Mouse (Mus musculus): Measurements from ENCODE around the gene Klrd1. TPM values are rescaled to one million over a fixed set of nuclear protein-coding genes. Genes with fewer than 3 reads are reported as not detected.
"Not testable (repeated sequence)": the region's sequence is repeated elsewhere in the genome, so short reads cannot be mapped to it uniquely, and the experiment has no call there.

Gene Klrd1
- polyA plus RNA-seq, 1 experiment from 2014 or later: not detected

GRCm38 (mm10) chr6:129581274-129581673 lies 10.3 kb upstream of the Klrd1 start:
- no peaks in the 10 kb centered on the region for H3K4me1 ChIP-seq
- no peaks in the 10 kb centered on the region for H3K27me3 ChIP-seq
- H3K9ac ChIP-seq (replicated peaks): no peak overlapping the region
- H3K4me2 ChIP-seq (replicated peaks): no peak overlapping the region
- no peaks in the 10 kb centered on the region for H3K36me3 ChIP-seq
- H3K4me3 ChIP-seq: no peak overlapping the region
- no peak overlapping the region for H3K27ac ChIP-seq (replicated peaks)
- WGBS: 61% methylated on average over 4 of the region's 4 CpGs
- H3K9me3 ChIP-seq: no peaks in the 10 kb centered on the region
- no peak for ATAC-seq (replicated peaks)

- H3K27me3 ChIP-seq: no peaks in the 10 kb centered on the region
- 87% methylated on average over 4 of the region's 4 CpGs for WGBS
- H3K9me3 ChIP-seq: no peaks in the 10 kb centered on the region
- ATAC-seq (replicated peaks): no peak
- H3K27ac ChIP-seq (replicated peaks): no peak overlapping the region
- H3K4me2 ChIP-seq (replicated peaks): no peak overlapping the region
- no peaks in the 10 kb centered on the region for H3K4me1 ChIP-seq
- H3K4me3 ChIP-seq: no peak overlapping the region
- no peaks in the 10 kb centered on the region for H3K36me3 ChIP-seq
- no peak overlapping the region for H3K9ac ChIP-seq (replicated peaks)
Observed at GRCm38 (mm10) chr6:129581896-129582295, 9.7 kb upstream of the Klrd1 start.

GRCm38 (mm10) chr6:129583014-129583413 lies 8.6 kb upstream of the Klrd1 start:
- H3K4me1 ChIP-seq: no peaks in the 10 kb centered on the region
- 83% methylated on average over 3 of the region's 3 CpGs for WGBS
- no peak overlapping the region for H3K4me2 ChIP-seq (replicated peaks)
- H3K27ac ChIP-seq (replicated peaks): no peak overlapping the region
- no peak overlapping the region for H3K9ac ChIP-seq (replicated peaks)
- H3K36me3 ChIP-seq: no peaks in the 10 kb centered on the region
- no peak for ATAC-seq (replicated peaks)
- H3K4me3 ChIP-seq: no peak overlapping the region
- H3K9me3 ChIP-seq: no peaks in the 10 kb centered on the region
- H3K27me3 ChIP-seq: no peaks in the 10 kb centered on the region

- Histone ChIP-seq H3K9ac (replicated peaks) (no peak overlapping the region), H3K9me3 (no peaks in the 10 kb centered on the region), H3K4me2 (replicated peaks) (no peak overlapping the region), H3K4me1 (no peaks in the 10 kb centered on the region), H3K27me3 (no peaks in the 10 kb centered on the region), H3K4me3 (no peak overlapping the region), H3K27ac (replicated peaks) (no peak overlapping the region), H3K36me3 (no peaks in the 10 kb centered on the region)
- no peak for ATAC-seq (replicated peaks)
Observed at GRCm38 (mm10) chr6:129608372-129608771, 16.8 kb downstream of the Klrd1 start.

GRCm38 (mm10) chr6:129623735-129624134 lies 32.2 kb downstream of the Klrd1 start, which contains the start of gene Klrk1:
Klrk1 (minus strand) TSS chr6:129623864.
- H3K36me3 ChIP-seq: no peaks in the 10 kb centered on the region
- H3K27me3 ChIP-seq: no peaks in the 10 kb centered on the region
- no peak within 1 kb of the TSS for H3K9ac ChIP-seq (replicated peaks)
- H3K4me3 ChIP-seq: no peak within 1 kb of the TSS
- 85% methylated on average over 4 of the region's 4 CpGs for WGBS
- H3K4me2 ChIP-seq (replicated peaks): no peak within 1 kb of the TSS
- no peaks in the 10 kb centered on the region for H3K9me3 ChIP-seq
- no peaks in the 10 kb centered on the region for H3K4me1 ChIP-seq
- H3K27ac ChIP-seq (replicated peaks): no peak within 1 kb of the TSS
- ATAC-seq (replicated peaks): no peak

- not testable (repeated sequence) for H3K27ac ChIP-seq (replicated peaks); H3K4me1 ChIP-seq; H3K4me3 ChIP-seq; H3K27me3 ChIP-seq; H3K9ac ChIP-seq (replicated peaks); ATAC-seq (replicated peaks); H3K36me3 ChIP-seq; H3K4me2 ChIP-seq (replicated peaks); H3K9me3 ChIP-seq
- WGBS: 87% methylated on average over 2 of the region's 2 CpGs
Observed at GRCm38 (mm10) chr6:129631046-129631445, 39.5 kb downstream of the Klrd1 start.

GRCm38 (mm10) chr6:129643237-129643636 lies 51.7 kb downstream of the Klrd1 start, which contains the start of gene Klrc3:
Klrc3 (minus strand) TSS chr6:129643337.
- H3K27me3 ChIP-seq; H3K9me3 ChIP-seq; ATAC-seq (replicated peaks); H3K9ac ChIP-seq (replicated peaks); H3K36me3 ChIP-seq; H3K4me1 ChIP-seq; H3K4me3 ChIP-seq; H3K4me2 ChIP-seq (replicated peaks); H3K27ac ChIP-seq (replicated peaks): not testable (repeated sequence)
- WGBS: 85% methylated on average over 3 of the region's 3 CpGs

- H3K4me2 ChIP-seq (replicated peaks); H3K36me3 ChIP-seq; H3K27me3 ChIP-seq; H3K9me3 ChIP-seq; H3K9ac ChIP-seq (replicated peaks); H3K4me1 ChIP-seq; ATAC-seq (replicated peaks); H3K27ac ChIP-seq (replicated peaks); H3K4me3 ChIP-seq: not testable (repeated sequence)
- 77% methylated on average over 2 of the region's 3 CpGs for WGBS
Observed at GRCm38 (mm10) chr6:129644054-129644453, 52.5 kb downstream of the Klrd1 start.

Other genes starting within 250 kb of the Klrd1 start
- gene Clec12a, start 249.1 kb upstream of the Klrd1 start, polyA plus RNA-seq (2015; fragmentation: Nextera tagmentation; extraction: Ambion mirVana): 0.11 and 0.13 TPM in 2 replicates
- gene Clec12b, start 205.9 kb upstream of the Klrd1 start, polyA plus RNA-seq (2015; fragmentation: Nextera tagmentation; extraction: Ambion mirVana): 0.14 TPM in 1 of 2 replicates, not detected in the other
- 1.5 and 1.8 TPM in 2 replicates for gene Clec1b, start 194.5 kb upstream of the Klrd1 start, polyA plus RNA-seq (2015; fragmentation: Nextera tagmentation; extraction: Ambion mirVana)
- 0.10 and 0.13 TPM in 2 replicates for gene Clec9a, start 182.9 kb upstream of the Klrd1 start, polyA plus RNA-seq (2015; fragmentation: Nextera tagmentation; extraction: Ambion mirVana)
- gene Clec1a, start 139.8 kb upstream of the Klrd1 start, polyA plus RNA-seq (2015; fragmentation: Nextera tagmentation; extraction: Ambion mirVana): 0.92 and 1.5 TPM in 2 replicates
- gene Olr1, start 84.6 kb upstream of the Klrd1 start, polyA plus RNA-seq (2015; fragmentation: Nextera tagmentation; extraction: Ambion mirVana): not detected in 2 replicates
- not detected in 2 replicates for gene Tmem52b, start 79.2 kb upstream of the Klrd1 start, polyA plus RNA-seq (2015; fragmentation: Nextera tagmentation; extraction: Ambion mirVana)
- gene Gabarapl1, start 58.6 kb upstream of the Klrd1 start, polyA plus RNA-seq (2015; fragmentation: Nextera tagmentation; extraction: Ambion mirVana): 186 and 197 TPM in 2 replicates
- gene Klre1, start 13.9 kb upstream of the Klrd1 start, polyA plus RNA-seq (2015; fragmentation: Nextera tagmentation; extraction: Ambion mirVana): not detected in 2 replicates
- 0.11 and 0.17 TPM in 2 replicates for gene Klrk1, start 32.1 kb downstream of the Klrd1 start, polyA plus RNA-seq (2015; fragmentation: Nextera tagmentation; extraction: Ambion mirVana)
- not detected in 2 replicates for gene Klrc3, start 51.6 kb downstream of the Klrd1 start, polyA plus RNA-seq (2015; fragmentation: Nextera tagmentation; extraction: Ambion mirVana)
- gene Klrc2, start 68.9 kb downstream of the Klrd1 start, polyA plus RNA-seq (2015; fragmentation: Nextera tagmentation; extraction: Ambion mirVana): not detected in 2 replicates
- gene Klrc1, start 87.2 kb downstream of the Klrd1 start, polyA plus RNA-seq (2015; fragmentation: Nextera tagmentation; extraction: Ambion mirVana): not detected in 2 replicates
- not detected in 2 replicates for gene Klri1, start 125.3 kb downstream of the Klrd1 start, polyA plus RNA-seq (2015; fragmentation: Nextera tagmentation; extraction: Ambion mirVana)
- not detected in 2 replicates for gene Klri2, start 148.7 kb downstream of the Klrd1 start, polyA plus RNA-seq (2015; fragmentation: Nextera tagmentation; extraction: Ambion mirVana)
- gene Gm156, start 192.5 kb downstream of the Klrd1 start, polyA plus RNA-seq (2015; fragmentation: Nextera tagmentation; extraction: Ambion mirVana): not detected in 2 replicates

All from forebrain, embryonic 15.5 days (tissue).